Mouse (Mus musculus): Measurements from ENCODE around the gene Cdh12. TPM values are rescaled to one million over a fixed set of nuclear protein-coding genes. Genes with fewer than 3 reads are reported as not detected.
"Not testable (repeated sequence)": the region's sequence is repeated elsewhere in the genome, so short reads cannot be mapped to it uniquely, and the experiment has no call there.

The Cdh12 gene
- polyA plus RNA-seq, 1 experiment from 2014 or later, result 0.05 TPM

DNA sequence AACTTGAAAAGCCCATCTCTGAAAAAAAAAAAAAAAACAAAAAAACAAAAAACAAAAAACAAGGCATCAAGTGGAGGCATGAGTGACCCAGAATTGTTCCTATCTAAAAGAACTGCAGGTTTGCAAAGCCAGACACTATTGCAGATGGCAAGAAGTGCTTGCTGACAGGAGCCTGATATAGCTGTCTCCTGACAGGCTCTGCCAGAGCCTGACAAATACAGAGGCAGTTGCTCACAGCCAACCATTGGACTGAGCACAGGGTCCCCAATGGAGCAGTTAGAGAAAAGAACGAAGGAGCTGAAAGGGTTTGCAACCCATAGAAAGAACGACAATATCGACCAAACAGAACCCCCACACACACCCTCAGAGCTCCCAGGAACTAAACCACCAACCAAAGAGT lies 156.7 kb downstream of the Cdh12 start:
- H3K9ac ChIP-seq; H3K4me3 ChIP-seq; H3K4me1 ChIP-seq (replicated peaks); H3K9me3 ChIP-seq (replicated peaks); H3K36me3 ChIP-seq; H3K27me3 ChIP-seq (replicated peaks); ATAC-seq (ENCODE audit: insufficient number of reproducible peaks, low FRiP score); H3K4me2 ChIP-seq: not testable (repeated sequence)
- peak overlapping the region; percentile 66; the same call in 1 of the 2 replicates for H3K27ac ChIP-seq (ENCODE audit: poor library complexity, severe bottlenecking)
- WGBS, result 55% methylated on average over 3 of the region's 3 CpGs

DNA sequence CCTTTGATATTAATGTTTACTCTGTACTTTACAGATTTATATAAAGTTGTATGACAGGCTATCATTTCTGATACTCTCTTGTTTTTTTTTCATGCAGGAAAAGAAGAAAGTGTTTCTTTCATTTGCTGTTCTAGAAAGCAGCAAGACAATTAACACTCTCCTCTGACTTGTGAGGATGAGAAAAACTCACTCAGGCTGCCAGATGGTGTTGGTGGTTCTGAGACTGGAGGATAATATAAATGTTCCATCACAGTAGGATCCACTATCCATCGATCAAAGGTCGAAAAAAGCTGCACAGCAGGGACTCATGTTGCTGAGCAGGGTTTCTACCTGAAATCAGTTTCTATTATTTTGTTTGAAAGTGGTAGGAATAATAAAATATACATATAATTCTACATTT lies 185.5 kb downstream of the Cdh12 start:
- Histone ChIP-seq H3K27ac (ENCODE audit: poor library complexity, severe bottlenecking) (no peak overlapping the region), H3K27me3 (replicated peaks) (no peaks in the 10 kb centered on the region), H3K4me2 (no peak overlapping the region), H3K9ac (no peak overlapping the region), H3K4me1 (replicated peaks) (no peaks in the 10 kb centered on the region), H3K4me3 (no peak overlapping the region), H3K36me3 (no peaks in the 10 kb centered on the region), H3K9me3 (replicated peaks) (no peaks in the 10 kb centered on the region)
- WGBS, result 71% methylated on average over 2 of the region's 2 CpGs
- no peak for ATAC-seq (ENCODE audit: insufficient number of reproducible peaks, low FRiP score)

DNA sequence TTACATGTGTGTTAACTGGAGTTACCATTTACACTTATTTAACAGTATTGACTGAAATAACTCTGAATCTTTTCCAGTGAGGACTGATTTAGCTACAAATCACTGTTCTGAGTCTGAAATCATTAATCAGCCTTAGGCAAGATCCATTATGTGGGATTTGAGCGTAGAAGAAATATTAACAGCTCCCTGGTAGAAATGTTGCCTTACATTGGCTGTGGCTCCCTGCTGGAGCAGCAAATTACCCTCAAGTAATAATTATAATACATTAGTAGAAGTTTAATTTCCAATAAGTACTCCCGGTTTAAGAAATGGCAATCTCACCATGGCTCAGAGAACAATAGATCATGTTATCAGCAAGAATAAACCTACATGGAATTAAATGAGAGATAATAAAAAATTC lies 190.1 kb downstream of the Cdh12 start:
- H3K9ac ChIP-seq, result no peak overlapping the region
- no peak for ATAC-seq (ENCODE audit: insufficient number of reproducible peaks, low FRiP score)
- no peaks in the 10 kb centered on the region for H3K36me3 ChIP-seq
- H3K27me3 ChIP-seq (replicated peaks), result no peaks in the 10 kb centered on the region
- no peak overlapping the region for H3K4me3 ChIP-seq
- H3K4me2 ChIP-seq, result no peak overlapping the region
- no peaks in the 10 kb centered on the region for H3K9me3 ChIP-seq (replicated peaks)
- H3K4me1 ChIP-seq (replicated peaks), result 0 out of 2 replicates have a peak, but pooled peaks cover 1% of the 10 kb centered on the region
- no peak overlapping the region for H3K27ac ChIP-seq (ENCODE audit: poor library complexity, severe bottlenecking)
- 82% methylated on average over 2 of the region's 2 CpGs for WGBS

DNA sequence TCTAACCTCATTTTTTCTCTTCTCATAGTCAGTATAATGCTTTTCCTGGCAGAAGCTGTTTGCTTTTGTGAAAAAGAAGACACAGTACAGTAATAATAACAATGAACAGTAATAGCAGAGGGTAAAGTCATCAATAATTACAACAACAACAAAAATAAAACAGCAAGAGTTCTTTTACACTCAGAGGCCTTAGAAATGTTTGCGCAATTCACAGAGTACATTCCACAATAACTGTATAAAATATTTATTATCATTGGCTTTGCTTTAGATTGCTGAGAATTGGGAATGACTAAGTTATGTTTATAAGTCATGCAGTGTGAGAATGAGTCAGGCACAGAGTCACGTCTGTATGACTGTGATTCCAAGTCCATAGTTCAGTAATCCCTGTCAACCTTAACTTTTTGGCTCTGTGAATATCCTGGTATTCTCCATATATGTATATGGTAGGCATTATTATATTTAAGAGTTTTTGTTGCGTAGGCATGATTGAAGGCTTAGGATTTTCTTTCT lies 193.9 kb downstream of the Cdh12 start:
- Histone ChIP-seq H3K4me2 (no peak overlapping the region), H3K27ac (ENCODE audit: poor library complexity, severe bottlenecking) (no peak overlapping the region), H3K9ac (no peak overlapping the region), H3K36me3 (no peaks in the 10 kb centered on the region), H3K27me3 (replicated peaks) (no peaks in the 10 kb centered on the region), H3K4me3 (no peak overlapping the region), H3K4me1 (replicated peaks) (0 out of 2 replicates have a peak, but pooled peaks cover 2% of the 10 kb centered on the region), H3K9me3 (replicated peaks) (no peaks in the 10 kb centered on the region)
- no peak for ATAC-seq (ENCODE audit: insufficient number of reproducible peaks, low FRiP score)
- 84% methylated on average over 3 of the region's 3 CpGs for WGBS

DNA sequence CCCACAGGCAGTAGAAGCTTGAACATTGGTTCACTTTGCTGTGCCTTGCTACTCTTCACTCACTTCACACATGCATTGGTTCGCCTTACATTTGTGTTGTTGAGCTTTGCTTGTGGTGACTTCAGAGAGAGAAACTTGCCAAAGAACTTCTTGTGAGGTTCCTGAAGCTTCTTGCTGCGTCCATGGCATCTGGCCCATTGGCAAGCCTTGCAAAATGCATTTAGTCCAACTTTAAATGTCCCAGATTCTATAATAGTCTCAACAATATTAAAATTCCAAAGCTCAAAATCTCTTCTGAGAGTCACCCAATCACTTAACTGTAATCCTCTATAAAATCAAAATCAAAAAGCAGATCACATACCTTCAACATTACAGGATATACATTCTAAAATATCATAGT lies 211.2 kb downstream of the Cdh12 start:
- Histone ChIP-seq H3K27me3 (replicated peaks) (no peaks in the 10 kb centered on the region), H3K4me1 (replicated peaks) (no peaks in the 10 kb centered on the region), H3K4me2 (no peak overlapping the region), H3K9me3 (replicated peaks) (no peaks in the 10 kb centered on the region), H3K36me3 (no peaks in the 10 kb centered on the region), H3K4me3 (no peak overlapping the region), H3K27ac (ENCODE audit: poor library complexity, severe bottlenecking) (no peak overlapping the region), H3K9ac (no peak overlapping the region)
- no peak for ATAC-seq (ENCODE audit: insufficient number of reproducible peaks, low FRiP score)
- WGBS, result 60% methylated on average over 2 of the region's 2 CpGs

DNA sequence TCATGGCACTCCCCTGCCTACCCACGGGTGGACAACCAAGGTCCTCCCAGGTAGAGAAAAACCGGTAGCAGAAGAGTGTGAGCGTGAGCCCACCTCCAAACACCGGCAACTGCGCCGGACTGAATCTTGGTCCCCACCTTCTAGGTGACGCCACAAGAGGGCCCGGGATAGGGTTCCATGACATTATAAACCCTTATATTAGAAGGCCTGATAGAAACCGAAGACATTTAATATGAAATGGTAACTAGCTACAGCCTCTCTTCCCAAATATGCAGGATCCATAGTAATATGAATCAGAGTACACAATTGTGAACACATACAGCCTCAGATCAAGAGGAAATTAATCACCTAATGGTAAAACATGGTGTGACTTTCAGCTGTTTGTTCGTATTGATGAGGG lies 217.6 kb downstream of the Cdh12 start, which contains the start of gene Acot10:
TSS of gene Acot10 (minus strand) at position 101 of the 400 bp plus-strand sequence.
- H3K27me3 ChIP-seq (replicated peaks), result no peaks in the 10 kb centered on the region
- 85% methylated on average over 10 of the region's 10 CpGs for WGBS

DNA sequence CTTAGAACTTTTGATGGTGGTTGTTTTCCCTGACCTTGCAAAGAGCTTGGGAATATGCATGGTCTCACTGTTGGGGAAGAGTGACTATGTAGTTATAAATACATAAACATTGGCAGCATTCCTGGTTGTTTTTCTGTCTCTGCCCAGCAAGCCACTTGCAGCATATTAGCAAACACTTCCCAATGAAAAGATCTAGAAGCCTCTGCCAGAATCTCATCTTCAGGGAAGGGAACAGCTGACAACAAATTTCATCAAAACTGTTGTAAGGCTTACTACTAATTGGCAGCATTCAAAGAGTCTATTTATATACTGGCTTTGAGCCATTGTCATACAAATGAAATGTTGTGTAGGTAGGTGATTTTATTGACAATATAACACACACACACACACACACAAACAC lies 218.3 kb downstream of the Cdh12 start:
- Histone ChIP-seq H3K27me3 (replicated peaks) (no peaks in the 10 kb centered on the region), H3K4me1 (replicated peaks) (no peaks in the 10 kb centered on the region), H3K4me3 (no peak overlapping the region), H3K9ac (no peak overlapping the region), H3K27ac (ENCODE audit: poor library complexity, severe bottlenecking) (no peak overlapping the region), H3K36me3 (no peaks in the 10 kb centered on the region), H3K9me3 (replicated peaks) (no peaks in the 10 kb centered on the region), H3K4me2 (no peak overlapping the region)
- ATAC-seq (ENCODE audit: insufficient number of reproducible peaks, low FRiP score), result no peak

More for the DNA sequence above, 217.6 kb downstream of the Cdh12 start, which contains the start of gene Acot10:
- no peak for ATAC-seq (ENCODE audit: insufficient number of reproducible peaks, low FRiP score)
- no peak within 1 kb of the TSS for H3K9ac ChIP-seq
- H3K36me3 ChIP-seq, result no peaks in the 10 kb centered on the region
- no peak within 1 kb of the TSS for H3K27ac ChIP-seq (ENCODE audit: poor library complexity, severe bottlenecking)
- H3K4me3 ChIP-seq, result no peak within 1 kb of the TSS
- no peak within 1 kb of the TSS for H3K4me2 ChIP-seq
- no peaks in the 10 kb centered on the region for H3K4me1 ChIP-seq (replicated peaks)
- H3K9me3 ChIP-seq (replicated peaks), result no peaks in the 10 kb centered on the region

DNA sequence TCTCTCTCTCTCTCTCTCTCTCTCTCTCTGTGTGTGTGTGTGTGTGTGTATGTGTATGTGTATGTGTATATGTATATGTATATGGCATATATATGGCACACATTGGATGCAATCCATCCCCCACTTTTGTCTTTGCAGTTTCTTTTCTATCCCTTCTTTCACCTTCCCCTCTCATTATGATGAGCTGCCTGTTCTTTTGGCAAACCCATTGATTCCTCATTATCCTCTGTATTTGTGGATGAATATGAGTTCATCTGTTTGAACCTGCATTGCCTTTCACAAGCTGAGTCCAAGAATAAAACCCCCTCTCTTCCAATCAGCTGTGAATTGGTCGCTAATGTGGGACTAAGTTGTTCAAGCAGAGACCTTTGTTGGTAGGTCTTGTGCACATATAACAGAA lies 218.9 kb downstream of the Cdh12 start:
- H3K4me3 ChIP-seq, result no peak overlapping the region
- no peaks in the 10 kb centered on the region for H3K36me3 ChIP-seq
- H3K4me2 ChIP-seq, result no peak overlapping the region
- ATAC-seq (ENCODE audit: insufficient number of reproducible peaks, low FRiP score), result no peak
- no peak overlapping the region for H3K27ac ChIP-seq (ENCODE audit: poor library complexity, severe bottlenecking)
- H3K9me3 ChIP-seq (replicated peaks), result no peaks in the 10 kb centered on the region
- H3K27me3 ChIP-seq (replicated peaks), result no peaks in the 10 kb centered on the region
- H3K4me1 ChIP-seq (replicated peaks), result no peaks in the 10 kb centered on the region
- no peak overlapping the region for H3K9ac ChIP-seq
- 57% methylated on average over 1 of the region's 1 CpGs for WGBS

DNA sequence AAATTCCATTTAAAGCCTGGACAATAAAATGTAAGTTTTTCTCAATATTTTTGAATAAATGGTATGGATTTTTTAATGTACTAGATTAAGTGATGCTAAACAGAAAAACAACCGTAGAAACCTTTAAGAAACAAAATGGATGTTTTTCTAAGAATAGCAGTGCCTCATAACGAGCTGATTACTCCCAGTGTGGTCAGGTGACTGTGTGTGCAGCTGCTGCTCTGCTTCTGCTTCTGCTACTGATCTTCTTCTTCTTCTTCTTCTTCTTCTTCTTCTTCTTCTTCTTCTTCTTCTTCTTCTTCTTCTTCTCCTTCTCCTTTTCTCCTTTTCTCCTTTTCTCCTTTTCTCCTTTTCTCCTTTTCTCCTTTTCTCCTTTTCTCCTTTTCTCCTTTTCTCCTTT lies 220.4 kb downstream of the Cdh12 start:
- H3K27me3 ChIP-seq (replicated peaks); H3K4me2 ChIP-seq; H3K9me3 ChIP-seq (replicated peaks); H3K9ac ChIP-seq; H3K36me3 ChIP-seq; H3K4me3 ChIP-seq; ATAC-seq (ENCODE audit: insufficient number of reproducible peaks, low FRiP score); H3K4me1 ChIP-seq (replicated peaks); H3K27ac ChIP-seq (ENCODE audit: poor library complexity, severe bottlenecking): not testable (repeated sequence)
- 45% methylated on average over 2 of the region's 2 CpGs for WGBS

DNA sequence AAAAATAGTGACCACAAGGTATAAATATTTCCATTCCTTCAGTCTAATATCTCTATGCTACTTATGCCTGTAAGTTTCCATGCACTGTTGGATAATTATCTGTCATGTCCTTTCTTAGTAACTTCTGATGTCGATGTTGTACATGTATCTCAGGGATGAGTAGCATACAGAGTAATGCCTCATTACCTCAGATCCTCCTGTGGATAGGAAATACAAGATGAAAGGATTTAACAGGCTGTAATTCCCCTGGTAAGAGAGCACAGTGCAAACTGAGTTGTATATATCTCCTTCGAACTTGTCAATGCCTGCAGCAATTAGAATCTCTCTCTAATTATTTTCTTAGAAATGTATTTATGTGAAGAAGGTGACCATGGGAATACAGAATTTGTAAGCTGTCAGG lies 233.7 kb downstream of the Cdh12 start:
- no peak overlapping the region for H3K9ac ChIP-seq
- H3K4me1 ChIP-seq (replicated peaks), result no peaks in the 10 kb centered on the region
- no peaks in the 10 kb centered on the region for H3K9me3 ChIP-seq (replicated peaks)
- H3K36me3 ChIP-seq, result no peaks in the 10 kb centered on the region
- no peak for ATAC-seq (ENCODE audit: insufficient number of reproducible peaks, low FRiP score)
- H3K4me2 ChIP-seq, result no peak overlapping the region
- H3K27ac ChIP-seq (ENCODE audit: poor library complexity, severe bottlenecking), result no peak overlapping the region
- no peaks in the 10 kb centered on the region for H3K27me3 ChIP-seq (replicated peaks)
- 75% methylated on average over 2 of the region's 2 CpGs for whole genome bisulfite sequencing
- no peak overlapping the region for H3K4me3 ChIP-seq

DNA sequence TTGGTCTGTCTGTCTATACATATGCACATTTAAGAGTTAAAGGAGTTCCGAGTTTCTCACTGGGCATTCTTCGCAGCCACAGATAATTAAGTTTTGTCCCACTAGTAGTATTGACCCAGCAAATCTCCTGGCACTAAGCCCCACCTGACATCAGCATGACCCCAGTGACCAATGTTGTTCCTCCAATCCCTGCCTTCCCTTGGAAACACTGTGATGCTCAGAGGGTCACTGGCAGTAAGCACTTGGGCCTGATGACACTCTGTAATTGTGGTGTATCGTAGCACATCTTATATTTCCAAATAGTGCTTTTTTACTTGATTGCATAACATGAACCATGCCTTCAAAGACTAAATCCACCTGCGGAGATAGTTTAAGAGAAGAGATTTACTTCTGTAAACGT lies 235.1 kb downstream of the Cdh12 start:
- no peaks in the 10 kb centered on the region for H3K4me1 ChIP-seq (replicated peaks)
- no peak overlapping the region for H3K27ac ChIP-seq (ENCODE audit: poor library complexity, severe bottlenecking)
- WGBS, result 78% methylated on average over 5 of the region's 5 CpGs
- no peaks in the 10 kb centered on the region for H3K9me3 ChIP-seq (replicated peaks)
- H3K9ac ChIP-seq, result no peak overlapping the region
- H3K36me3 ChIP-seq, result no peaks in the 10 kb centered on the region
- H3K4me2 ChIP-seq, result no peak overlapping the region
- H3K27me3 ChIP-seq (replicated peaks), result no peaks in the 10 kb centered on the region
- H3K4me3 ChIP-seq, result no peak overlapping the region
- no peak for ATAC-seq (ENCODE audit: insufficient number of reproducible peaks, low FRiP score)

DNA sequence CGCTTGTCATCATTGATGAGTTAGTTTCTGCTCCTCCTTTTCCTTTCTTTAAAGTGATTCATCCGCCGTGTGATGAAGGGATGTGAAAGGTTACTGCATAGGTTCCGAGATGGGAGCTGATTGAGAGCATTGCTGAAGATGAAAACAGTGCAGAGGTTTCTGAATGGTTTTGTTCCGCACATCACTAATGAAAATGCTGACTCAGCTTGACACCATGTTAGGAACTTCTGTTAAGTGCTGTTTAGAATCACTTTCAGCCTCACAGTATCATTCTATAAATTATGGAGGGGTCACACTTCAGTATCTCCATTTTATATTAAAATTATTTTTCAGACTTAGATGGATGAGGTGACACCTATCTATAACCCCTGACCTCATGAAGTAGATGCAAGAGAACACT lies 247.2 kb downstream of the Cdh12 start:
- Histone ChIP-seq H3K4me1 (replicated peaks) (no peaks in the 10 kb centered on the region), H3K9me3 (replicated peaks) (no peaks in the 10 kb centered on the region), H3K9ac (no peak overlapping the region), H3K4me3 (no peak overlapping the region), H3K36me3 (no peaks in the 10 kb centered on the region), H3K27me3 (replicated peaks) (no peaks in the 10 kb centered on the region), H3K4me2 (no peak overlapping the region), H3K27ac (ENCODE audit: poor library complexity, severe bottlenecking) (no peak overlapping the region)
- WGBS, result 88% methylated on average over 5 of the region's 5 CpGs
- no peak for ATAC-seq (ENCODE audit: insufficient number of reproducible peaks, low FRiP score)
